Mouse (Mus musculus): ENCODE data around the gene Gm4846. TPM values are rescaled to one million over a fixed set of nuclear protein-coding genes. Genes with fewer than 3 reads are reported as not detected.
"Not testable (repeated sequence)": the region's sequence is repeated elsewhere in the genome, so short reads cannot be mapped to it uniquely, and the experiment has no call there.

The Gm4846 gene
- total RNA-seq (2021) = not detected
- long read RNA-seq, experiment 1 = 0 reads
- long read RNA-seq, experiment 2 = 0 reads

DNA sequence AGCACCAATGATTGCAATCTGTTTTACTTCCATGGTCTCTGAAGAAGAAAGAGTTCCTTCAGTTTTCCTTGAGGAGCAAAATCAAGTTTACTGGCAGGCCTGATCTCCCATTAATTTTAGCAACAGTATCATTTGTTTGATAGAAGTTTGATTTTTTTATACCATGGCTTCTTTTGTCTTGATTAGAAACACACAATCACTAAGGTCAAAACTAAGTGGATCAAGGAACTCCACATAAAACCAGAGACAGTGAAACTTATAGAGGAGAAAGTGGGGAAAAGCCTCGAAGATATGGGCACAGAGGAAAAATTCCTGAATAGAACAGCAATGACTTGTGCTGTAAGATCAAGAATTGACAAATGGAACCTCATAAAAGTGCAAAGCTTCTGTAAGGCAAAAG is at the start of gene Gm4846:
Gene Gm4846 (minus strand): TSS at position 101 of the 400 bp plus-strand sequence.
- not testable (repeated sequence) for DNase-seq

DNA sequence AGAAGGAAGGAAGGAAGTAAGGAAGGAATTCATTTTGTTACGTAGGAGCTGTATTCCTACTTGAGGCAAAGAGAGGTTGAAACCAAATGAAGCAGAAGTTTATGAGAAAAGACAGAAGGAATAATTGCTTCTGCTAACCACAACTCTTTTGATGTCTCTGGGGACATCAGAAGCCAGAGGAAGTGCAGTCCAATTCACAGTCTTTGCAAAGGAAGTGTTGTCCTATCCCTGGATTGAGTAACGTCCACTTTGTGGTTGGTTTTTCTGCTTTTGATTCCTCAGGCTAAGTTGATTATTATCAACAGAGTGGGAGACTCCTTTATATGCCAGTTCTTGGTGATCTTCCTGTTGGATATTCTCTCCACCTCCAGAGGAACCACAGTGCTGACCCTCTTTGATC is 34.1 kb upstream of the Gm4846 start:
- DNase-seq = not testable (repeated sequence)

DNA sequence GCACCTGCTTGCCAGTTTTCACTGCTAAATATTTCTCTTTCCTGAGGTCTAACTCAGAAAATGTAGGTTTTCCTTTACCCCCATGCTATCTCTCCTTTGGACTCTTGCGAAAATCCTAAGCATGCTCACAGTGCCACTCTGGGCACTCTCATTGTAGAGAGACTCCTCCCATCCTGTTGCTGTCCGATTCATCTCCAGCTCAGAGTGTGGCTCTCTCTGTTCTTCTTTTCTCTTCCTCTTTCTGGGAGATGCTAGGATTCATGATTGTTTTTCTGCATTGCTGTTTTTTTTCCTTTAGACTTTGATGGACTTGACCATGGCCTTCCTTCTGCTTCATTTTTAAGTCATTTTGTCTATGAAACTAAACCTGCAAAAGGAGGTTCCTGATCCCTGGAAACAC is 27.3 kb upstream of the Gm4846 start:
- DNase-seq = not testable (repeated sequence)

DNA sequence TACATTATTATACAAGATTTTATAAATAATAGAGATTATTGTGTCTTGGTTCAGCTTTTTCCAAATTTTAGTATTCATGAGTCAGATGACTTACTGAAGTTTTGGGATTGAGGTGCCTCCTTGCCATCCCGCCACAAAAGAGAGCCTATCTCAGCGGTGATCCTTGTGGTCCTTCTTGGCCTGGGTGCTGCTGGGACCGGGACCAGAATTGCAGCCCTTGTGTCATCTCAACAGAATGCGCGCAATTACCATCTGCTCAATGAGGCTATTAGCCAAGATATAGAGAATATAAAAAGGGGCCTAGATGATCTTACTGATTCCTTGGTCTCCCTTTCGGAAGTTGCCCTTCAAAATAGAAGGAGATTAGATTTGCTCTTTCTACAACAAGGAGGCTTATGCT is 22.2 kb upstream of the Gm4846 start:
- not testable (repeated sequence) for DNase-seq

DNA sequence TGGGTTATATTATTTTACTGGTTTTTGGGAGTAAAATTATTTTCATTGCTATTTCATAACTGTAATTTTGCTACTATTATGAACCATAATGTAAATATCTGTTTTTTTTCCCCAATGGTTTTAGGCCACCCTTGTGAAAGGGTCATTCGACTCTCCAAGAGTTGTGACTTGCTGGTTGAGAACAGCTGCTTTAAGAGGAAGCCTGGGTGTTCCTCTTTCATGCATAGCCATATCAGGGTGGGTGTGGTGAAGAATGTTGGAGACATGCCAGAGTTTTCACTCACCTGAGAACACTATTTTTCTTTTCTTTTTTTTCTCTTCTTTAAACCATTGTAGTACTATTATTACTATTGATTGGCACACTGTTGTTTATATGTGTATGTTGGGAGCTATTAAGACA is 19.2 kb upstream of the Gm4846 start:
- no peak for DNase-seq

DNA sequence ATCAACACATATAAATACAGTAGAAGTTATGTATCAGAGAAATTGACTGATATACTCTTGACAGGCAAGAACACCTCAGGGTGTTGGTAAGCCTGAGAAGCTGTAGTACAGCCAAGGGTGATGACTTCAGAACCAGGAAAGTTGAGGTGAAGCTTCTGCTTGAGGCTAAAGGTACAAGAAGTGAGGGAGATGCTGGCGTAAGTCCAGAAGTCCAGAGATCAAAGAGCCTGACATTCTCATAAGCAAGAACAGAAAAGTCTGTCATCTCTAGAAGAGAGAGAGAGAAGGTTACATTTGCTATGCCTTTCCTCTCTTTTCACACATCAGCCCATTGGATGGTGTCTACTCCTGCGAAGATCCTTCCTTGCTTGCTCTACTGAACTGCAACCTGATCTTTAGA is 6.8 kb upstream of the Gm4846 start:
- not testable (repeated sequence) for DNase-seq

DNA sequence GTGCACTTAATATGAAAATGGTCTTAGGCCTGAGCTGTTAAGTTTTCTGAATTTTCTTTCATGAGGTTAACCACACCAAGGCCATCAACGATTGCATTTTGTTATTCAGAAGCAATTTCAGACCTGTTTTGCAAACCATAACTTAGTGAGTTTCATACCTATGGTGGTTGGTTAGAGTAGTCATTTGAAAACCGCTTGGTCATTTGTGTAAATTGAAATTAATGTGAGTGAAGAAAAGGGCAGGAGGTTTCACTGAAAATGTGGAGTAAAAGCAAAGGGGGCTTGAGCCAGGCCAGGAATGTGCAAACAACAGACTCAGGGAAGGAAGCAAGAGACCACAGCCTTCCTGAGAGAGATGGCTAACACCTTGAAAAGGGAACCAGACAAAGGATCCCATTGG is 17.9 kb downstream of the Gm4846 start:
- DNase-seq = no peak

DNA sequence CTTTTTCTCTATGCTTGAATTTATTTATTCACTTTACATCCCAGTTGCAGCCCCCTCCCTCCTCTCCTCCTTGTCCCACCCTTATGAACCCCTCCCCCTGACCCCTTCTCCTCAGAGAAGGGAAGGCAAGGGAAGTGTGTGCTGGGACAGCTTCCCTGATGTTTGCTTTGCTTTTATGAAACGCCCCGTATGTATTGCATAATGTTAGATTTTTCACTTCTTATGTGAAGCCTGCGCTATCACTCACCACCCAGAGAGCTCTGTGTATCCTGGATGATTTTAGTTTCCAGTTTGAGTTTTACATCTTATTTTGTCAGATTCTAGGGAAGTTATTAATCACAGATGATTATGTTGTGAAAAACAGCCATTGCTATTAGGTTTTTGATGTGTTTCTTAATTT is 30.2 kb downstream of the Gm4846 start:
- no peak for DNase-seq

DNA sequence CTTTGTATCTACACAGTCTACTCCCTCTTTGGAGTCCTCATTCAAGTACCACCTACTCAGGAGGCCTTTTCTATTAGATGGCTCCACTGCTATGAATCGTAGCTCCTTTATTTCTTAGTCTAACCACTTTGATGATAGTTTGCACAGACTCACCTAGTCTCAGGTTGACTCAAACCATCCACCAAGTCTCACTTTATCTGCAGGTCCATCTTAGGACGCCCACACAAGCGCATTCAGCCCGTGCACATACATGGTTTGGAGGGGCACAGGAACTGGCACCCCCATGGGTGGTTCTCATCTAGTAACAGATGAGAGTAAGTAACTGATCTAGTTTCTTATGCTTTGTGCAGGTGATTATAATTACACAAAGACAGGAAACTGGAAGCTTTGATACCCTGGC is 34.8 kb downstream of the Gm4846 start:
- no peak for DNase-seq

DNA sequence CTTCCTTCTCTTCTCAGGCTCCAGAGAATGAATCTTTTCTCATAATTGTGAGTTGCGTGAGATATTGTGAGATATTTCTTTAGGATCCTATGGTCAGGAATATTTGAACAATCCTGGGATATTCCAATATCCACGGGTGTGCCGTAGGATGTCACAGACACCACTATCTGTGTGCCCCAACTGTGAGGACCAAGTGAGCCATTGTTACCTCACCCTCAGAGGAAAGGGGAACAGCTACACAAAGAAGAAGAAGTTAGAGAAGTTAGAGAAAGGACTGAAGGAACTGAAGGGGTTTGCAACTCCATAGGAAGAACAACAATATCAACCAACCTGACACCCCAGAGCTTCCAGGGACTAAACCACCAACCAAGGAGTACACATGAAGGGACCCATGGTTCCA is 55.4 kb downstream of the Gm4846 start:
- DNase-seq = no peak

DNA sequence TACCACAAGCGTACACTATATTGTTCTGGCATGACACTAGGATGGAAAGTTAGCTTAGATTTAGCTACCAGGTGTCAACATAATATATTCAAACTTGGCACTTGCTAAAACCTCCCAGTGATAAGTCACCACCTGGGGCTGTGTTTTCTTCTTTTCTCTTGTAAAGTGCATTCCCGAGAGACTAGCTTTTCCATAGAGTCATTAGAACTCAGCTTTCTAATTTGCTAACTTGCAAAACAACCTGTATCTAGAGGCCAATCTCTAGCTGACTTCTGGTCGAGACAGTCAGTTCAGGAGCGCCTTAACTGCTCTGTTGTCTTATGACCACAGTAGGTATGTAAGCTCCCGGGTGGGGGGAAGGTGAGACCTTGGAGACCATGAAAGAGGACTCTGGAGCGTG is 58.0 kb downstream of the Gm4846 start:
- no peak for DNase-seq

Other genes starting within 250 kb of the Gm4846 start
- gene Ildr2, start 243.4 kb downstream of the Gm4846 start, total RNA-seq (2021) = 1 to 10 TPM; 2.6 to 3.4 TPM
- gene Tada1, start 118.5 kb downstream of the Gm4846 start, total RNA-seq (2021) = 10 to 100 TPM in 1 of 2 experiments, 1 to 10 TPM in 1; 9.5 to 13.6 TPM
- 10 to 100 TPM in 1 of 2 experiments, 1 to 10 TPM in 1; 6.6 to 11.9 TPM for gene Pogk, start 87.7 kb downstream of the Gm4846 start, total RNA-seq (2021)
- gene Gm4847, start 150.1 kb upstream of the Gm4846 start, total RNA-seq (2021) = not detected
- not detected for gene Fmo9, start 184.3 kb upstream of the Gm4846 start, total RNA-seq (2021)

Data from gastrocnemius, postnatal 10 days (tissue).